Mouse (Mus musculus): ENCODE data around the gene Snx29.

DNA sequence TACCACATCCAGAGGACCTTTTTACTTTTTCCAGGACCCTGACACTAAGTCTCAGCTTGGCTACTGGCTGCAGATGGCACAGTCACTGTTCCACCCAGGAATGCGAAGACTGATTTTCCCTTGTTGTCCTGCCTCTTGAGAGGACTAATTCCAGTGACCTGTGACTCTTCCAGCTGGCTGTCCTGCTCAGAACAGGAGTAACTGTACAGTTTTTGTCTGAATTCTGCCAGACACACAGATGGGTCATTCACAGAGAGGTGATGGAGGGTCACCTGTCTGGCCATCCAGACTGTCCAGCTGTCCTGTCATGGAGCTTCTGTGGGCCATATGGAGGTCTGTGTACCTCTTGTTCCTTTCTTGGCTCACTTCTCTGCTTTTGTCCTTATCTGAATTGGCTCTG, 153.6 kb downstream of the Snx29 start:
- TF ChIP-seq CTCF (IDR thresholded peaks at IDR 0.05; ENCODE audit: borderline replicate concordance, extremely low read depth, insufficient read depth, insufficient read length) (no peak), POLR2A (IDR thresholded peaks at IDR 0.05; ENCODE audit: borderline replicate concordance, extremely low read depth, insufficient read depth, insufficient read length, poor library complexity, severe bottlenecking) (no peak)
